Mouse (Mus musculus) ES-E14 (cell line): ENCODE data around the gene Tmprss9. TPM values are rescaled to one million over a fixed set of nuclear protein-coding genes. Genes with fewer than 3 reads are reported as not detected.
A peak's percentile ranks its signal among the peaks of the same experiment; 100 is the strongest.

Experiments
- DNase-seq: peaks from one replicate; pipeline ENCODE4 v3.0.0-alpha.2; 2013; ENCODE audit warnings: low read depth, low spot score
- H3K27ac ChIP-seq: 2 replicates; pipeline ENCODE4 v1.5.1; 2012; ENCODE audit warnings: low read depth, mild to moderate bottlenecking, low read length, moderate library complexity, mixed read lengths; ENCODE audit not compliant: poor library complexity, insufficient read depth, severe bottlenecking
- H3K36me3 ChIP-seq: 2 replicates; pipeline ENCODE4 v1.6.1; 2012; ENCODE audit warnings: mild to moderate bottlenecking, low read length, moderate library complexity, mixed read lengths; ENCODE audit not compliant: control insufficient read depth, poor library complexity, insufficient read depth, severe bottlenecking
- H3K4me1 ChIP-seq, 2 experiments: fragments of 150-350 bp in 1 of 2; sonication (generic) in 1 of 2; 2 replicates each; pipeline ENCODE4 v1.6.1; 2012; ENCODE audit warnings: low read length in 2 of 2, mild to moderate bottlenecking in 1 of 2, mixed read lengths in 1 of 2; ENCODE audit not compliant: control insufficient read depth in 2 of 2, insufficient read depth in 2 of 2, poor library complexity in 1 of 2
- H3K4me3 ChIP-seq, 2 experiments: fragments of 150-350 bp in 1 of 2; sonication (generic) in 1 of 2; 2 replicates each; pipeline ENCODE4 v1.5.1; 2012; ENCODE audit warnings: low read length in 2 of 2, low read depth in 1 of 2, mild to moderate bottlenecking in 1 of 2, mixed read lengths in 1 of 2; ENCODE audit not compliant: insufficient read depth in 1 of 2, poor library complexity in 1 of 2, severe bottlenecking in 1 of 2
- H3K9ac ChIP-seq: 2 replicates; pipeline ENCODE4 v1.6.1; 2012; ENCODE audit warnings: low read depth, mild to moderate bottlenecking, low read length, mixed read lengths; ENCODE audit not compliant: poor library complexity, insufficient read depth, severe bottlenecking
- H3K9me3 ChIP-seq: fragments of 150-350 bp; sonication (generic); 2 replicates; pipeline ENCODE4 v1.6.1; 2012; ENCODE audit warnings: low read depth, mild to moderate bottlenecking, low read length; ENCODE audit not compliant: control insufficient read depth, insufficient read depth
- CHD2 ChIP-seq: IDR thresholded peaks from 2 replicates; pipeline ENCODE4 v1.6.1; 2014; ENCODE audit warnings: mild to moderate bottlenecking, low read depth, low read length, inconsistent platforms
- HCFC1 ChIP-seq: IDR thresholded peaks from 2 replicates; pipeline ENCODE4 v1.6.1; 2012; ENCODE audit warnings: low read length, inconsistent platforms, borderline replicate concordance; ENCODE audit not compliant: insufficient read depth
- MAFK ChIP-seq: IDR thresholded peaks from 2 replicates; pipeline ENCODE4 v1.6.1; 2014; ENCODE audit warnings: mild to moderate bottlenecking, low read depth, low read length, inconsistent platforms; ENCODE audit not compliant: insufficient read depth
- ZC3H11A ChIP-seq: IDR thresholded peaks from 2 replicates; pipeline ENCODE4 v1.6.1; 2012; ENCODE audit warnings: low read depth, mild to moderate bottlenecking, inconsistent platforms, low read length, borderline replicate concordance
- ZNF384 ChIP-seq: IDR thresholded peaks from 2 replicates; pipeline ENCODE4 v1.6.1; 2012; ENCODE audit warnings: low read depth, low read length, inconsistent platforms
- in situ Hi-C, 2 experiments: fragments of 600-800 bp; cut with MboI; formaldehyde crosslinking; loops; one replicate each; pipeline ENCODE4 v1.15.1; 2025; ENCODE audit warnings: low sequenced_read_pairs in 2 of 2, inconsistent platforms in 1 of 2; ENCODE audit not compliant: unreplicated experiment in 2 of 2
- total RNA-seq: library from RNA; depleted of rRNA; stranded (reverse); fragments of 300-350 nt; gene quantifications from 2 replicates; pipeline ENCODE4 v1.2.3, GENCODE M21; 2012

Gene Tmprss9
- total RNA-seq, 1 experiment, result not detected

GRCm38 (mm10) chr10:80936810-80937164, 65.1 kb downstream of the Tmprss9 start:
- no peak for TF ChIP-seq MAFK
- no peak for TF ChIP-seq HCFC1
- no peak for TF ChIP-seq ZC3H11A
- no peak for TF ChIP-seq CHD2
- TF ChIP-seq ZNF384, result no peak
- peak overlapping the region; percentile 38 to 44; a peak in 2 of 4 replicates for H3K4me3 ChIP-seq
- no peaks in the 10 kb centered on the region for H3K9me3 ChIP-seq
- no peak for DNase-seq
- in situ Hi-C loops, result no loop called here
- H3K36me3 ChIP-seq, result peaks cover 1% of the 10 kb centered on the region; the same call in 1 of the 2 replicates
- H3K27ac ChIP-seq, result no peak overlapping the region
- H3K9ac ChIP-seq, result no peak overlapping the region
- peaks cover 23 to 63% of the 10 kb centered on the region in 2 experiments for H3K4me1 ChIP-seq

DNA sequence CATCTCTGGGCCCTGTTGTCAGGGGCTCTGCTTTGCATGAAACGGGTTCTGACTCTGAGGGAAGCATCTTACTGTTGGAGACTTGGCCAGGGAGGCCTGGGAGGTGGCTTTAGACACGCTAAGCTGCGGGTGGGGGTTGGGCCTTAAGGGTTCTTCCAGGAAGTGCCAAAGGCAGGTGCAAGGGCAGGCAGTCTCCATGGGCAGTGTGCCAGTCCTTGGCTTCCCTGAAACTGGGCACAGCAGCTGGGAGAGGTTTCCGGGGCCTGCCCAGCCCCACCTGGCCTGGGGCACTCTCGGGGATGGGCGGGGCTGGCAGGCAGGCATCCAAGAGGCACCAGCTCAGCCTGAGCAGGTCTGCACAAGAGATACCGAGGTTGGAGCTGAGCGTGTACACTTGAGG, 66.0 kb downstream of the Tmprss9 start:
- Histone ChIP-seq H3K9me3 (no peaks in the 10 kb centered on the region), H3K27ac (no peak overlapping the region), H3K36me3 (no peaks in the 10 kb centered on the region), H3K9ac (no peak overlapping the region), H3K4me1 (peaks cover 23 to 57% of the 10 kb centered on the region in 2 experiments), H3K4me3 (no peak overlapping the region)
- no peak for DNase-seq
- in situ Hi-C loops, result no loop called here
- TF ChIP-seq ZNF384 (no peak), MAFK (no peak), HCFC1 (no peak), ZC3H11A (no peak), CHD2 (no peak)

GRCm38 (mm10) chr10:80938831-80939550, 67.3 kb downstream of the Tmprss9 start:
- Histone ChIP-seq H3K27ac (no peak overlapping the region; the same call in 1 of the 2 replicates), H3K36me3 (no peaks in the 10 kb centered on the region), H3K9me3 (no peaks in the 10 kb centered on the region), H3K4me1 (peaks cover 24 to 50% of the 10 kb centered on the region in 2 experiments), H3K9ac (peak overlapping the region; percentile 18; the same call in 1 of the 2 replicates), H3K4me3 (peak overlapping the region; percentile 32 to 38; a peak in 3 of 4 replicates)
- TF ChIP-seq MAFK (no peak), CHD2 (no peak), ZNF384 (no peak), HCFC1 (no peak), ZC3H11A (no peak)
- DNase-seq, result no peak
- in situ Hi-C loops, result no loop called here

DNA sequence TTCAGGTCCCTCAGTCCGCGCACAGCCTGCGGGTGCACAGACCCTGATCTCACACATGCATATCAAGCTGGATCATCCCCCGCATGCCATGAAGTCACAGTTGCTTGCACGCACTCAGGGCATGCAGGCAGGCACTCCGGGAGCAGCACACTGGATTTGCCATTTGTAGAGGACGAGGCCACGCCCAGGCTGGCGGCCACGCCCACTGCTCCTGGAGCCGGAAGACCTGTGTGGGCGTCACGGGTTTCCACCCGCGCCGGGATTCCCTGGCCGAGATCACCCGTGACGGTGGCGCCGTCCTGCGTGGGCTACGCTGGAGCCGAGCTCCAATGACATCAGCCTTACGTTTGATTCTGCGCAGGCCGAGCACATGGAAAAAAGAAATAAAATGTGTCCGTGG, 68.0 kb downstream of the Tmprss9 start:
- Histone ChIP-seq H3K36me3 (no peaks in the 10 kb centered on the region), H3K4me1 (peaks cover 22 to 46% of the 10 kb centered on the region in 2 experiments), H3K27ac (peak overlapping the region; percentile 89), H3K4me3 (peak overlapping the region; percentile 32 to 38), H3K9me3 (no peaks in the 10 kb centered on the region), H3K9ac (peak overlapping the region; percentile 29; the same call in 1 of the 2 replicates)
- TF ChIP-seq ZNF384 (no peak), ZC3H11A (no peak), CHD2 (no peak), MAFK (no peak), HCFC1 (no peak)
- peak; percentile 76 for DNase-seq
- in situ Hi-C loops, result no loop called here
